Mouse (Mus musculus): ENCODE data around the gene Nrgn.

Nrgn gene

GRCm38 (mm10) chr9:37552536-37553293, at the start of gene Nrgn:
Gene Nrgn (minus strand): TSS chr9:37552904.
- DNase-seq (ENCODE audit: low spot score in 2 of 2), result peak; percentile 90

GRCm38 (mm10) chr9:37600538-37601205, 48.0 kb upstream of the Nrgn start:
- DNase-seq (ENCODE audit: low spot score in 2 of 2), result no peak

GRCm38 (mm10) chr9:37598637-37599036, 45.9 kb upstream of the Nrgn start:
- no peak for DNase-seq (ENCODE audit: low spot score in 2 of 2)

GRCm38 (mm10) chr9:37595570-37595969, 42.9 kb upstream of the Nrgn start:
- DNase-seq (ENCODE audit: low spot score in 2 of 2), result no peak

GRCm38 (mm10) chr9:37593690-37594089, 41.0 kb upstream of the Nrgn start:
- no peak for DNase-seq (ENCODE audit: low spot score in 2 of 2)

GRCm38 (mm10) chr9:37592633-37593032, 39.9 kb upstream of the Nrgn start:
- no peak for DNase-seq (ENCODE audit: low spot score in 2 of 2)

- DNase-seq (ENCODE audit: low spot score in 2 of 2), result no peak
Observed at GRCm38 (mm10) chr9:37592025-37592424, 39.3 kb upstream of the Nrgn start.

GRCm38 (mm10) chr9:37590381-37590780, 37.7 kb upstream of the Nrgn start:
- no peak for DNase-seq (ENCODE audit: low spot score in 2 of 2)

- DNase-seq (ENCODE audit: low spot score in 2 of 2), result no peak
Observed at GRCm38 (mm10) chr9:37586718-37587117, 34.0 kb upstream of the Nrgn start.

GRCm38 (mm10) chr9:37583594-37583993, 30.9 kb upstream of the Nrgn start:
- DNase-seq (ENCODE audit: low spot score in 2 of 2), result no peak

- peak; percentile 62 to 70 for DNase-seq (ENCODE audit: low spot score in 2 of 2)
Observed at GRCm38 (mm10) chr9:37576436-37576930, 23.8 kb upstream of the Nrgn start.

- DNase-seq (ENCODE audit: low spot score in 2 of 2), result no peak
Observed at GRCm38 (mm10) chr9:37572204-37572876, 19.6 kb upstream of the Nrgn start.

GRCm38 (mm10) chr9:37569231-37569835, 16.6 kb upstream of the Nrgn start:
- DNase-seq (ENCODE audit: low spot score in 2 of 2), result no peak

- DNase-seq (ENCODE audit: low spot score in 2 of 2), result no peak
Observed at GRCm38 (mm10) chr9:37568605-37569214, 16.0 kb upstream of the Nrgn start.

GRCm38 (mm10) chr9:37567892-37568604, 15.3 kb upstream of the Nrgn start:
- peak; percentile 66 to 73 for DNase-seq (ENCODE audit: low spot score in 2 of 2)

- peak in 1 of 2 experiments; percentile 17 for DNase-seq (ENCODE audit: low spot score in 2 of 2)
Observed at GRCm38 (mm10) chr9:37567454-37567853, 14.8 kb upstream of the Nrgn start.

GRCm38 (mm10) chr9:37567019-37567418, 14.3 kb upstream of the Nrgn start:
- DNase-seq (ENCODE audit: low spot score in 2 of 2), result no peak

- no peak for DNase-seq (ENCODE audit: low spot score in 2 of 2)
Observed at GRCm38 (mm10) chr9:37563805-37564204, 11.1 kb upstream of the Nrgn start.

- DNase-seq (ENCODE audit: low spot score in 2 of 2), result no peak
Observed at GRCm38 (mm10) chr9:37560617-37561016, 7.9 kb upstream of the Nrgn start.

GRCm38 (mm10) chr9:37556366-37556765, 3.7 kb upstream of the Nrgn start:
- DNase-seq (ENCODE audit: low spot score in 2 of 2), result peak in 1 of 2 experiments; percentile 23
